Mouse (Mus musculus): ENCODE data around the gene Lyve1. TPM values are rescaled to one million over a fixed set of nuclear protein-coding genes. Genes with fewer than 3 reads are reported as not detected.

Lyve1 gene
- total RNA-seq, 4 experiments from 2014 or later, result 0.99 to 2.2 (median 1.6) TPM

- peak in 1 of 2 experiments; percentile 41 for DNase-seq (ENCODE audit: low spot score in 2 of 2)
Observed at GRCm38 (mm10) chr7:110854519-110854918, 8.5 kb downstream of the Lyve1 start.

GRCm38 (mm10) chr7:110853611-110854010 lies 9.4 kb downstream of the Lyve1 start:
- DNase-seq (ENCODE audit: low spot score in 2 of 2), result no peak

GRCm38 (mm10) chr7:110851541-110852203 lies 11.4 kb downstream of the Lyve1 start:
- no peak for DNase-seq (ENCODE audit: low spot score in 2 of 2)

- no peak for DNase-seq (ENCODE audit: low spot score in 2 of 2)
Observed at GRCm38 (mm10) chr7:110848371-110848770, 14.7 kb downstream of the Lyve1 start.

- DNase-seq (ENCODE audit: low spot score in 2 of 2), result no peak
Observed at GRCm38 (mm10) chr7:110847321-110847720, 15.7 kb downstream of the Lyve1 start.

GRCm38 (mm10) chr7:110843916-110844874 lies 18.8 kb downstream of the Lyve1 start, which contains the start of gene Rnf141:
TSS of gene Rnf141 (minus strand) at chr7:110844457.
- DNase-seq (ENCODE audit: low spot score in 2 of 2), result peak; percentile 86 to 93

- no peak for DNase-seq (ENCODE audit: low spot score in 2 of 2)
Observed at GRCm38 (mm10) chr7:110840332-110840731, 22.7 kb downstream of the Lyve1 start.

- DNase-seq (ENCODE audit: low spot score in 2 of 2), result no peak
Observed at GRCm38 (mm10) chr7:110834522-110834921, 28.5 kb downstream of the Lyve1 start.

- no peak for DNase-seq (ENCODE audit: low spot score in 2 of 2)
Observed at GRCm38 (mm10) chr7:110834018-110834417, 29.0 kb downstream of the Lyve1 start.

GRCm38 (mm10) chr7:110833024-110833423 lies 30.0 kb downstream of the Lyve1 start:
- DNase-seq (ENCODE audit: low spot score in 2 of 2), result no peak

- DNase-seq (ENCODE audit: low spot score in 2 of 2), result no peak
Observed at GRCm38 (mm10) chr7:110823995-110824953, 38.8 kb downstream of the Lyve1 start.

- no peak for DNase-seq (ENCODE audit: low spot score in 2 of 2)
Observed at GRCm38 (mm10) chr7:110823593-110823992, 39.4 kb downstream of the Lyve1 start.

- DNase-seq (ENCODE audit: low spot score in 2 of 2), result no peak
Observed at GRCm38 (mm10) chr7:110823076-110823475, 40.0 kb downstream of the Lyve1 start.

- DNase-seq (ENCODE audit: low spot score in 2 of 2), result no peak
Observed at GRCm38 (mm10) chr7:110822055-110822454, 41.0 kb downstream of the Lyve1 start.

GRCm38 (mm10) chr7:110821653-110822052 lies 41.4 kb downstream of the Lyve1 start:
- DNase-seq (ENCODE audit: low spot score in 2 of 2), result peak in 1 of 2 experiments; percentile 53

- no peak for DNase-seq (ENCODE audit: low spot score in 2 of 2)
Observed at GRCm38 (mm10) chr7:110821068-110821467, 42.0 kb downstream of the Lyve1 start.

- no peak for DNase-seq (ENCODE audit: low spot score in 2 of 2)
Observed at GRCm38 (mm10) chr7:110818787-110819350, 44.2 kb downstream of the Lyve1 start.

- no peak for DNase-seq (ENCODE audit: low spot score in 2 of 2)
Observed at GRCm38 (mm10) chr7:110818206-110818605, 44.8 kb downstream of the Lyve1 start.

- DNase-seq (ENCODE audit: low spot score in 2 of 2), result peak in 1 of 2 experiments; percentile 54
Observed at GRCm38 (mm10) chr7:110816037-110816436, 47.0 kb downstream of the Lyve1 start.

GRCm38 (mm10) chr7:110813983-110814382 lies 49.1 kb downstream of the Lyve1 start:
- DNase-seq (ENCODE audit: low spot score in 2 of 2), result no peak

GRCm38 (mm10) chr7:110811529-110811928 lies 51.5 kb downstream of the Lyve1 start:
- no peak for DNase-seq (ENCODE audit: low spot score in 2 of 2)

Data from layer of hippocampus, adult 8-10 months (tissue).